Mouse (Mus musculus) cortical plate, adult 2 months (tissue): ENCODE data around the gene Hipk1. TPM values are rescaled to one million over a fixed set of nuclear protein-coding genes. Genes with fewer than 3 reads are reported as not detected.

ENCODE experiments used
- H3K27ac ChIP-seq: fragments of 200-500 bp; 2 replicates; pipeline ENCODE4 v1.5.1; 2012; ENCODE audit warnings: low read length, control low read depth, inconsistent platforms; ENCODE audit not compliant: insufficient read depth
- H3K4me1 ChIP-seq: fragments of 200-500 bp; 2 replicates; pipeline ENCODE4 v1.6.1; 2011; ENCODE audit warnings: low read length; ENCODE audit not compliant: control insufficient read depth, insufficient read depth
- H3K4me3 ChIP-seq: fragments of 200-500 bp; 2 replicates; pipeline ENCODE4 v1.5.1; 2011; ENCODE audit warnings: mild to moderate bottlenecking, low read length, control low read depth; ENCODE audit not compliant: insufficient read depth
- CTCF ChIP-seq: fragments of 200-500 bp; IDR thresholded peaks from 2 replicates; pipeline ENCODE4 v1.5.1; 2011; ENCODE audit warnings: mild to moderate bottlenecking, control low read depth, low read length; ENCODE audit not compliant: insufficient read depth; ENCODE audit errors: extremely low read depth
- POLR2A ChIP-seq: fragments of 200-500 bp; IDR thresholded peaks from 2 replicates; pipeline ENCODE4 v1.6.1; 2011; ENCODE audit warnings: mild to moderate bottlenecking, low read length, control low read depth; ENCODE audit not compliant: insufficient read depth; ENCODE audit errors: extremely low read depth
- polyA plus RNA-seq: library from polyadenylated mRNA; depleted of rRNA; stranded (reverse); fragments of >200 nt; gene quantifications from 2 replicates; pipeline ENCODE4 v1.2.3, GENCODE M21; 2012

Gene Hipk1
- polyA plus RNA-seq, 1 experiment: 41.2 TPM

GRCm38 (mm10) chr3:103779183-103779582, 12.2 kb downstream of the Hipk1 start:
- Histone ChIP-seq H3K4me1 (peaks cover 5% of the 10 kb centered on the region), H3K4me3 (no peak overlapping the region), H3K27ac (no peak overlapping the region)
- TF ChIP-seq CTCF: no peak
- TF ChIP-seq POLR2A: no peak

GRCm38 (mm10) chr3:103778660-103779059, 12.7 kb downstream of the Hipk1 start:
- Histone ChIP-seq H3K4me3 (no peak overlapping the region), H3K4me1 (peaks cover 5% of the 10 kb centered on the region), H3K27ac (no peak overlapping the region)
- TF ChIP-seq CTCF: no peak

- Histone ChIP-seq H3K4me1 (peaks cover 5% of the 10 kb centered on the region), H3K27ac (no peak overlapping the region), H3K4me3 (no peak overlapping the region)
- no peak for TF ChIP-seq CTCF
- no peak for TF ChIP-seq POLR2A
Observed at GRCm38 (mm10) chr3:103777940-103778339, 13.4 kb downstream of the Hipk1 start.

GRCm38 (mm10) chr3:103774009-103774408, 17.4 kb downstream of the Hipk1 start:
- Histone ChIP-seq H3K27ac (no peak overlapping the region), H3K4me1 (peaks cover 5% of the 10 kb centered on the region), H3K4me3 (no peak overlapping the region)
- TF ChIP-seq CTCF: no peak
- no peak for TF ChIP-seq POLR2A

GRCm38 (mm10) chr3:103773508-103773907, 17.9 kb downstream of the Hipk1 start:
- no peak overlapping the region for H3K27ac ChIP-seq

GRCm38 (mm10) chr3:103772846-103773245, 18.5 kb downstream of the Hipk1 start:
- TF ChIP-seq POLR2A (no peak), CTCF (no peak)
- Histone ChIP-seq H3K4me3 (no peak overlapping the region), H3K4me1 (peaks cover 4% of the 10 kb centered on the region), H3K27ac (peak overlapping the region; percentile 33; the same call in 1 of the 2 replicates)

More at GRCm38 (mm10) chr3:103773508-103773907, 17.9 kb downstream of the Hipk1 start:
- Histone ChIP-seq H3K4me1 (peaks cover 5% of the 10 kb centered on the region), H3K4me3 (no peak overlapping the region)
- TF ChIP-seq CTCF (no peak), POLR2A (no peak)

- Histone ChIP-seq H3K27ac (0 out of 2 replicates have a peak overlapping the region, but pooled peaks have one; percentile 21), H3K4me1 (peaks cover 4% of the 10 kb centered on the region), H3K4me3 (no peak overlapping the region)
- no peak for TF ChIP-seq POLR2A
- no peak for TF ChIP-seq CTCF
Observed at GRCm38 (mm10) chr3:103771531-103772130, 19.7 kb downstream of the Hipk1 start.

- no peak for TF ChIP-seq CTCF
- no peak for TF ChIP-seq POLR2A
- Histone ChIP-seq H3K4me1 (0 out of 2 replicates have a peak, but pooled peaks cover 2% of the 10 kb centered on the region), H3K4me3 (no peak overlapping the region), H3K27ac (no peak overlapping the region)
Observed at GRCm38 (mm10) chr3:103766789-103767188, 24.6 kb downstream of the Hipk1 start.

GRCm38 (mm10) chr3:103759261-103759970, 31.9 kb downstream of the Hipk1 start:
- TF ChIP-seq POLR2A: no peak
- no peak for TF ChIP-seq CTCF
- Histone ChIP-seq H3K4me1 (no peaks in the 10 kb centered on the region), H3K27ac (no peak overlapping the region), H3K4me3 (no peak overlapping the region)

GRCm38 (mm10) chr3:103758456-103758855, 32.9 kb downstream of the Hipk1 start:
- no peaks in the 10 kb centered on the region for H3K4me1 ChIP-seq
- no peak for TF ChIP-seq POLR2A
- TF ChIP-seq CTCF: no peak
- no peak overlapping the region for H3K27ac ChIP-seq
- H3K4me3 ChIP-seq: no peak overlapping the region
